Mouse (Mus musculus) lung, postnatal 4 days (tissue): ENCODE measurements around the gene Ntrk2.

Experiments used
- DNase-seq, 2 experiments: peaks; one replicate each; pipeline ENCODE4 v3.0.0; 2021

Ntrk2 gene

DNA sequence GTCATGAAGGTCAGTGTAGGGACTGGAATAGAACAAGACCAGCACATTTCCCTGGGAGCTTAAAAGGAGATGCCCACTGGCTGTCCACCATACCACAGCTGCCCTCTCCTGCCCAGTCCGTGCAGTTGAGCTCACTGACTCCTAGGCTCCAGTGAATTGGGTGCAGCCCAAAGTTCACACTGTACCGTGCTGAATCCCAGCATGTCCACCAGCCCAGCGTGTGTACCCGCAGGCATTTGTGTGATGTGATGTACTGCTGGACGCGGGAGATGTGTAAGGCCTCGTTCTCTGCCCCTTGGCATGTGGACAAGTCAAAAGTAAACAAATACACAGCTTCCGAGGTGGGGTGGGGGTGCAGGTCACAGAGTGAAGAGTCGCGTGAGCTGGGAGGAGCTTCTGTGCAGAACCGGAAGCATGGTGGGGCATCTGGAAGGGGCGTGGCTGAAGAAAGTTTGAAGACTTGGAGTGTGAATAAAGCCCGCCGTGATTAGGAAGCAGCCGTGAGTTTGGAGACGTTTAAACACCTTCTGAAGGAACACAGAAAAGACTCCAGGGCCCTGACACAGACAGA, 121.4 kb downstream of the Ntrk2 start:
- peak; percentile 9 to 38 for DNase-seq

DNA sequence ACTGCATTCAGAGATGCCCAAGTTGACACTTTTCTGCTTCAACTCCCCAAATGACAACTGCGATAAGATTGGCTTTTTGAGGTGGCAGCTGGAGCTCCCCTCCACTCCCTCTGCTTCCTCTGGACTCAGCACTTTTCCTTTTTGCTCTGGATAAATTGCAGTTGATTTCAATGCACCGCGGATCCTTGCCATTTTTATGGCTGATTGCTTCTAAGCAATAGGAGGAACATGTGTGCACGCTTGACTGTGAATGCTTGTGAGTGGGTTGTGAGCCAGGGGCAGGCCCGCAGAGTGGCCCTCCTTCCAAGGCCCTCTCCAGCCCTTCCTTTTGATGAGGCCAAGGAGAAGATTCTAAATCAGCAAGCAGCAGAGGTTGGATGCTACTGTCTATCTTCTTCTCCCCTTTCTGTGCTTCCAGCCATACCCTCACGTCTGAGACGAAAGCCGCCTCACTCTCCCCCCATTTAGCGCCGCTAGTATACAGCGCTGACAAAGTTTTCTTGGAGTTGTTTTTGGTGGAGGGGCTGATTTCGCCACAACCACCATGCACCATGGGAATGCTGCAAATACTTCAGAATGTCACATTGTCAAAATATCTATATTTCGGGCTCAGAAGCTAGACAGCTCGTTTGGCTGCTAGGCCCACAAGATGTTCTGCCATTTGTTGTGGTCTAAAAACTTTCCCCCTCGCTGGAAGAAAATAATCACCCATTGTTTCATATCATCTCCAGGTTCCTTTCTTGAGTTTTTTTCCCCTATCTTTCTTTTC, 122.5 kb downstream of the Ntrk2 start:
- no peak for DNase-seq

DNA sequence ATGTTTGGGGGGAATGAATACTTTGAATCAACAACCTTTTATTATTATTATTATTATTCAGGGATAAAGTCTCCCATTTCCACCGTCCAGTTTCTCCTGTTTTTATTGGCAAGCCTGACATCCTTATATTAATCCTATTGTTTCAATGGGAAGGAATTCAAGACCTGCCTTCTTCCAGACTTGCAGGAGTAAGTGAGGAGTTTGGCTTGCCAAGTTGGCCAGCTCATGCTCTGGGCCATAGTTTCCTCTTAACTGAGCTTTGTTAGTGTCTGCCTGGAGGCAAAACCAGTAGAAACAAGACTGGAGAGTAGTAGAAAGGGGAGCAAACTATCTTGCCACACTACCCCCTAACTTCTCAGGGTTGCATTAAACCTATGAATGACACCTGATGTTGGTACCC, 123.8 kb downstream of the Ntrk2 start:
- DNase-seq: no peak

DNA sequence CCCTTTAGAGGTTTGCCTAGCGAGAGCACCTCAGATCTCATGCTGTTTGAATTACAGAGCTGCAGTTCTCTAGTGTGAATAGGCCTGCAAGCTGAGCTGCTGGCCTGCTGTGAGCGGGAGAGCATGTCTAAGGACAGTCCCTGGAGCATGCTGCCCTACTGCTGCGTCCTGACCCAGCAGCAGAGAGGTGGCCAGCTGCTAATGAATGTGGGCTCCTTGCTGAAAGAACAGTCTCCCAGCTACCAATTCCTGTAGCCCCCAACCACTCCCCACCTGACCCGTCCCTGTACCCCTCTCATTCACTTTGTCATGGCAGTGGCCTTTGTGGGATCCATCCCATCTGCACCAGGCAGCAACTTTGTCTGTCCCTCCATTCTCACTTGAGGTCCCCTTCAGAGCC, 126.8 kb downstream of the Ntrk2 start:
- DNase-seq: no peak

DNA sequence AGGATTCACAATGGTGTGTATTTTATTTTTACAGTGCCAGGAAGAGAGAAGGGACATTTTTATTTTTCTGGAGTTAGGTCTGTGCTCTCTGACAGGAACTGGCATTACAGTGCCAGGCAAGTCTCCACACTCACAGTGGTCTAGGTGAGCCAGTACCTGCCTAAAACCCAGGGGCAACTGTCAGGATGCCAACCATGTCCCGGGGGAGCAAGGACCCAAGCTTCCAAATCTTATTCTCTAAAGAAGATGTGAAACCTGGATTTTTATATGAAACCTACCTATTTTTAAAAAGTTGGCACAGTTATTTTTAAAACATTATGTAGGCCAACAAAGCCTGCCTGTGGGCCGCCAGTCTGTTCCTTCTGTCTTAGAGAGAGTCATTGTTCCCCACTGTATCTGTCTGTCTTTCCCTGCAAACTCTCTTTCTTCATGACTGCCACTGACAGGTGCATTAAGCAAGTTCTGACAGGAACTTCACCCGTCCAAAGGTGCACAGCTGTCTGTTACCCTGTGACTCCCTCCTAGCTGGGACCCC, 128.3 kb downstream of the Ntrk2 start:
- DNase-seq: no peak

DNA sequence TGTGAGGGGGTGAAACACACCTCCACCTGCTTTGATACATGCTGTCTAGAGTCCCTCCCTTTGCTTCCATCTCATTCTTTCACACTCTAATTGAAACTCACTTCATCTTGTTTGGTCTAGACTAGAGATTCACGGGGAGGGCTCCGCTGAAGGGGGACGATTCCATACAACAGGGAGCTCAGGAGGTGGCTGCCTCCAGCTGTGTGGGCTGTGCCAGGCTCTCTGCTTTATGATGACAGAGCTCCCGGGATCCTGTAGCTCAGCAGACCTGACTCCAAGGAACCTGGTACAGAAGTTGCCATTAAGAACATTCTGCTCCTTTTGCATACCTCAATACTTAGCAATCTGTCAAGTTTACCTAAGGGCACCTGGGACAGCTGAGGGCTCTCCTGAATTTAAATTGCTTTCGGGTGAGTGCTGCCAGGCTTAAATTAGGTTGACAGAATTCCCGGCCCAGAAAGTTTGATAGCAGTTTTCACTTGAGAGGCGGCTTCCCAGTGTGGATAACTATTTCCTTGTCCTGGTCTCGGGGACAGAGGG, 129.7 kb downstream of the Ntrk2 start:
- DNase-seq: no peak

DNA sequence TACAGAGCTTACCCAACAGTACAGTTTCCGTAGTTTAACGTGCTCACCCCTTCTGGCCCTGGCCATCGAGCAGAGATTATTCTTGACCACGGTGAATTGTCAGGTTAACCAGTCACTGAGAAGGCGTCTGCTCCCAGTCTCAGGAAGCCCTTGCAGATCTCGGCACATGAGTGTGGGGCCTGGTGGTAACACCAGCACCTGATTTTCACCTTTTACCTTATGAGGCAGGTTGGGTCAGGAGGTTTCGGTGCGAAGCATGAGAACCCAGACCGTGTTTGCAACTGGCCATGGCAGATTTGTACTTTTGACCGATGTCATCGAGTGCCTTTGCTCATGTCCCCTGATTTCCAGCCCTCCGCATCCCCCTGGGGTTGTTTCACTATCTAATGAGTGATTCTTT, 131.5 kb downstream of the Ntrk2 start:
- no peak for DNase-seq

DNA sequence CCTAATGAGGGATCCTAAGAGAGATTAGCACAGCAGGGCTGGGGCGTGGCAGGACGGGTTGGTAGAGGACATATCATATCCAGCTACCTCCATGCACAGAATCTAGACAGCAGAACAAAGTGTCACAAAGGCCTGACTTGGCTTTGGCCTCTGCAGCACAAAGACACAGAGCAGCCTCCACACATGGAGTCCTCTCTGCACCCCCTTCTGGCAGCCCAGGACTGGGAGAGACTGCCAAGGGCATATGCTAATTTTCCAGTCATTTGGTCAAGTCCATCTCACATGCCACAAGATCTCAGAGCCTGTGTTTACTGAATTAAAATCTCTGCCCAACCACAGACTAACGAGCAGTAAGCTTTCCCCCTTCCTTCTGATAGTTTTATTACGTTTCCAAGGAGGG, 132.1 kb downstream of the Ntrk2 start:
- peak; percentile 27 to 60 for DNase-seq

DNA sequence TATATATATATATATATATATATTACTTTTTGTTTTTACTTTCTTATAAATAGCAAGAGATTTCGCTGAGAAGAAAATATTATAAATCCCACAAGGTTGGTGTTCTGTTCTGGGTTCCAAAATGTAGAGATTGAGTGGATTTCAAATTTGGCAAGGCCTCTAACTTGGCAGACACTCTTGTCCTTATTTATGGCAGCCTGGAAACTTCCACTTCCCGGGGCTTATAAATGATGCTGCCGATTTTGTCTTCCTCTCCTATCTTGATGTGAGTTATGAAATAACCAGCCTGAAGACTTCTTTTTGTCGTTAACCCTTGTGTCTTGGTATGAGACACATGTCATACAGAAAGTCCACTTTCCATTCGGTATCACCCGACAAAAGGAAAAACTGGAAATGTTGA, 133.8 kb downstream of the Ntrk2 start:
- DNase-seq: no peak

DNA sequence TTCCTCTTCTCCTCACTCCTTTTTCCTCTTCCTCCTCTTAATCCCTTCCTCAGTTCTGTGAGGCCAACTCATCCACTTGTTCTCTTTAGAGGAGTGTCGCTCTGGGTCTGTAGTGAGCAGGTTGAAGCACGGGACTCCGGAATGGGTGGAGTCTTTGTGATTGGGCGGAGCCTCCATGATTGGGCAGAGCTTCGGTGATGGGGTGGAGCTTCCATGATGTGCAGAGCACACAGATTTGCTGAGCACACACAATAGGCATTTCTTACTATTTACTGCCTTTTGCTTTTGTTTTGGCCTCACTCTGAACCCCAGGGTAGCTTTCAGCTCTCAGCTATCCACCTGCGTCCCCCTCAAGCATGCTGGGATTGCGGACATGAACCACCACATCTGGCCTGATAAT, 134.4 kb downstream of the Ntrk2 start:
- no peak for DNase-seq

DNA sequence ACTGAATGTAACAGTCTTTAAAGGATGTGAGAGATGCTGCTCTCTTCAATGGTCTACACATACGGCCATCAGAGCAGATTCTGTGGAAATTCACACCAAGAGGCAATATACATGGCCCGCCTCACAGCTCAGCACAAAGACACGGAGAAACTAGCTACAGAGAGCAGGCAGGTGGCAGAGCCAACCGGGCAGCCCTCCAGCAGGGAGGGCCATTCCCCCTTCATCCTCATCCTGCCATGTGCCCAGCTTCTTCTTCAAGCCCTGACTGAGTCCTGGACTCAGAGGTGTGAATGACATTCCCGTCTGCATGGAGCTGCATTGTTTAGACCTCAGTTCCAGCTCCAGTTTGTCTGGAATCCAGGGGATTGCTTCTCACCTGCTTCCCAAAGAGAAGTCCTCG, 139.4 kb downstream of the Ntrk2 start:
- no peak for DNase-seq

DNA sequence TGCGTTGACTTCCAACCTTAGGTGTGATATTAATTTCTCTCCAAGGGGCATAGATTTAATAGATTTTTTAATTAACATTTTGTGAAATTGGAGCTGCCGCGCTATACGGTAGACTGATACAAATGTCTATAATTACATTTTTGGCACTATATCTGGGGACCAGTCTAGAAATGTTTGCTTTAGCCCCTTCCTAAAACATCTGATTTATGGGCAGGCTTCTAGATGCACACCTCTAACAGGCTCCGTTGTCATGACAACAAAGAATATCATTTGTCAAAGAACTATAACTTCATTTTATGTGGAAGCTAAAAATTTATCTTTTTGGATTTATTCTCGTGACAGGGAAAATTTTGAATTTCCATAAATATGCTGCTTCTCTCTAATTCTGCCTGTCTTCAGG, 140.2 kb downstream of the Ntrk2 start:
- DNase-seq: no peak

DNA sequence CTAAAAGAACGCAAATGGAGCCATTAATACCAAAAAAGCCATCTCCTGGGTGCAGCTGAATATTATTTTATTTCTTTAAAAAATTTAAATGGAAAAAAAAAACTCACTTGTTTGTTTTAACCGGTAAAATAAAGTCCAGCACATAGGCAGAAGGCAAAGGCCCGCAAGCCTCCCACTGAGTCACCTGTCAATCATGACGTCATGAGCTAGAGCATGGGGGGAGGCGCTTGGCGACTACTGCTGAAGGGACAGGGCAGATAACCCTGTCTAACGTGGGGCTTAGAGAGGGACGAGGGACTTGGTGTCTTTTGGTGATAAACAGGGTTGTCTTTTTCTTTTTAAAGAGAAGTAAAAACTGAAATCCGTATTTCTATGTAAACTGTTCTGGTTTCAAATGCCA, 140.7 kb downstream of the Ntrk2 start:
- no peak for DNase-seq

DNA sequence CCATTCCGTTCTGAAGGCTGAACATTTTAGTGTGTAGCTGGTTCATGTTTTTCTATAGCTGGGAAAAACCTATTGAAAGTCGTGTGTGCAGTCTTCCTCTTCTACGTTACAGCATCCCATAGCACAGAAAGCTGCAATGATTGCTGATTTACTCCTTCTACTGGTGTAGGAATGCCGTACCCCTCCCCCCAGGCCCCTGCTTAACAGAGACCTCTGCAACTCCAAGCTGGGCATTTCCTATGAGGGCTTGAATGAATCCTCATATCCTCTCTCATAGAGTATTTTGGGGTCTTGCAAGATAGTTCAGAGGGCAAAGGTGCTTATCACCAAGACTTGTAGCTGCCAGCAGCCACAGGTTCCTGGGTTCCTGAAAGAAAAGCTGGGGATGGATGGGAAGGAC, 148.0 kb downstream of the Ntrk2 start:
- DNase-seq: no peak

DNA sequence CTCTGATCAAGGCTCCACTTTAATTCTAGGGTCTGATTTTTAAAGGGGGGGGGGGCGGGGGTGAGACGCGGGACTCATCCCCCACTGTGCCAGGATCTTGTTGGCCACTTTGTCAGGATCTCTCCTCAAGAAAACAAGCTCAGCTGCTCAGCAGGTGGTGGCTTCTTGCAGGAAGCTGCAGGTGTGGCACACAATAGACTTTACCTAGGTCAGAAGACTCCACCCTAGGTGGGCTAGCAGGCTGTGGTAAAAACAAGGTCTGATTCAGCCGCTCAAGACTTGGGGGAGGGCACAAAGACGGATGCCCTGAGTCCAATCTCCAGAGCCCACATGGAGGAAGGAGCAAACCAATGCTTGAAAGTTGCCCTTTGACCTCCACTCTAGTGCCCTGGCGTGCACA, 148.4 kb downstream of the Ntrk2 start:
- no peak for DNase-seq

DNA sequence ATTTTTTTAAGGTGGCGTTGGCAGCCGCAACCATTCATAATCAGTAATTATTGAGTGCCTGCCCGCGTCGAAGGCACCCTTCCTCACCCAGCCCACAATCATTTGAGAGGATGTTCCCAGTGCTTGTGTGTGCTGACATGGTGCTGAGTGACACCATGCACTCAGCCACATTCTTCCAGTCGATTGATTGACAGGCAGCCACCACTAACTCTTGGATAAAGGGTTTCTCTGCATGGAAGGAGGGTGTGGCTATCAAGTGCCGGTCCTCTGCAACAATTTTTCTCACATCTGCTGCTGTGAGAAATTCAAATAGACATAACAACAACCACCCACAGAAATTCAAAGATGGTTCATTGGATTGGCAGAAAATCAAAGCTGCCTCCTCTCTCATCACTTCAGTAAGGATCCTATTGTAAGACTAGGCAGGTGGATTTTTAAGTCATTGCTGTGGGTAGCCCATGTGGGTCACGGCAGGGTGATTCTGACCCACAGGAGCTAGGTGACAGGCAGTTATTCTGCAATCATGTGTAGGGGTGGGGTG, 148.9 kb downstream of the Ntrk2 start:
- DNase-seq: no peak

DNA sequence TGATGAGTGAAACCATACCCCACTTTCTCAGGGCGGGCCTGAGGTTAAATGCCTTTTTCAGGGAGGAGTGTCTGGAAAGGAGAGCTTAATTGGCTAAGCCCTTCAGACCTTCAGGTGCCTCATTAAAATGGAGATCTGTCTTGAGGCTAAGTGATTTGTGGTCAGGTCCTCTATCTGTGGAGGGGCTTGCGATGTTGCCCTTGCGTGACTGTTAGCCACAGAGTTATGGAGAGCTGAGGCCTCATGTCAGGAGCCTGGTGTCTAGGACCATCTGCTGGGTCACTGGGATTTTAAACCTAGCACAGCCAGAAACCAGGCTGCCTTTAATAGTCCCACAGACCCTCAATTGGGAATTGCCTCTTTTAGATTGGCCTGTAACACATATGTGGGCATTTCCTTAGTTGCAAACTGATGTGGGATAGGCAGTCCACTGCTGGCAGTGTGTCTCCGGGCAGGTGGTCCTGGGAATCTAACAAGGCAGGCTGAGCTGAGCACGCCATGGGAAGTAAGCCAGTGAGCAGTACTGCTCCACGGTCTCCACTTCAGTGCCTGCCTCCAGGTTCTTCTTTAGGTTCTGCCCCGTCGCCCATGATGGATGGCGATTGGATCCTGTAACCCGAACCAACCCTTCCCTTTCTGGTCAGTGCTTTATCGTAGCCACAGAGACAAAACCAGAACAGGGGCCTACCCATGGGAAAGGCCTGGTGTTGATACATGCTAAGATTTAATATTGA, 152.0 kb downstream of the Ntrk2 start:
- no peak for DNase-seq

DNA sequence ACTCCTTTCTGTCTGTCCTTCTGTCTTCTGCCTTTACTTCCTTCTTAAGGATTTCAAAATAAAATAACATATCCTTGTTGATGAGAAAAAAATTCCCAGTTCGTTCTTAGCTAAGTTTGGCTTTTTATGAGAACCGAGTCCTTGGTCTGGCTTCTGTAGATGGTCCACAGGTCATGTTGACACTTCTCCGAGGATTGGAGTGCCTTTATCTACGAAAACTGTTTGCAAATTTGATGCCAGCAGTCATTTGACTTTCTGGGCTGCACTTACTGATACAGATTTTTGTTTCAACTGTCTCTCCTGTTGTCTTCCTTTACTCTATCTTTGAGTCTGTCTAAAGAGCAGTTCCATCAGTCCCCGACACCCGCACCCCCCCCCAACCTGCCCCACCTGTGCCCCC, 154.0 kb downstream of the Ntrk2 start:
- no peak for DNase-seq

DNA sequence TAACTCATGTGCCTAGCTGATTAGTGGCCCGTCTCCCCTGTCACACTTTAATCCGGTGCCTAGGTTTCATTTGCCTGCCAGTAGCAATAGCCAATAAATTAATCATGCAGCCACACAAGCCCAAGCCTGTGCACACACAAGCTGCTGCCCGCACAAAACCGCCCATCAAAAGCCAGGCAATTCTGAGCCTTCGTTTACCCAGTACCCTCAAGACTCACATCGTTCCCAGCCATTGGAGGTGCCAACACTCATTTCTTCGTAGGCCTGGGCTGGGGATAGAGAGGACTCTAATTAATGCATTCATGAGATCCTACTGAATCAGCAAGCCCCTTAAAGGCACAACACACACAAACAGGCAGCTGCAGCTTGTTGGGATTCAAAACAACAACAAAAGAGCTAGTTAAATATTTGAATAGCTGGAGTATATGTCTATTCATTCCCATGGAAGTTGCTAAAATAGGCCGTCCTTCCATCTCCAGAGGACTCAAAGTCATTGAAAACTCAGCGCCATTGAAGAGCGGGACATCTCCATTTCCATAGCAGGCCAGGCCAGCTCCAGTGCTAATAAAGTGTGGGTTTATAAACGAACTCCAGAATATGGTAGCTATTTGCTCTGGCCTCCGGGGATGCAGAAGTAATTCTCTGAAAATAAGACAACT, 158.5 kb downstream of the Ntrk2 start:
- DNase-seq: no peak

DNA sequence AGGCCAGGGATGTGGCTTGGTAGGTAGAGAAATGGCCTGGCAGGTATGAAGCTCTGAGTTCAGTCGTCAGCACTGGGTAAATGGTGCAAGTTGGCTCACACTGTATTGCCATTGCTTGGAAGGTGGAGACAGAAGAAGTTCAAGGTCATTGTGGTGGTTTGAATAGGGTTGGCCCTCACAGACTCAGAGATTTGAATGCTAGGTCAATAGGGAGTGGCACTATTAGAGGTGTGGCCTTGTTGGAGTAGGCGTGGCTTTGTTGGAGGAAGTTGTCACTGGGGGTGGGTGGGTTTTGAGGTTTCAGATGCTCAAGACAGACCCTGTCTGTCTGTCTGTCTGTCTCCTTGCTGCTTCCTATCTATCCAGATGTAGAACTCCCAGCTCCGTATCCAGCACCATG, 159.5 kb downstream of the Ntrk2 start:
- no peak for DNase-seq

DNA sequence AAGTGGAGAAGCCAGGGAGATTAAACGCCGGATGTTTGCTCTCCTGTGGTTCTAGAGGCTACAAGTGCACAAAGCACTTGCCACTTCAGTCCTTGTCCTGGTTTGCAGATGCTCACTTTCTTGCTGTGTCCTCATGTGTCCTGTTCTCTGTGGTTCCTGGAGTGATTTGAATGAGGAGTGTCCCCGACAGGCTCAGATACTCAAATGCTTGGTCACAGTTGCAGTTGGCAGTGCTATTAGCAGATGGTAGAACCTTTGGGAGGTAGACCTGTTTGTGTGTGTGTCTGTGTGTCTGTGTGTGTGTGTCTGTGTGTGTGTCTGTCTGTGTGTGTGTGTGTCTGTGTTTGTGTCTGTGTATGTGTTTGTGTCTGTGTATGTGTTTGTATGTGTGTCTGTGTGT, 160.1 kb downstream of the Ntrk2 start:
- DNase-seq: no peak

DNA sequence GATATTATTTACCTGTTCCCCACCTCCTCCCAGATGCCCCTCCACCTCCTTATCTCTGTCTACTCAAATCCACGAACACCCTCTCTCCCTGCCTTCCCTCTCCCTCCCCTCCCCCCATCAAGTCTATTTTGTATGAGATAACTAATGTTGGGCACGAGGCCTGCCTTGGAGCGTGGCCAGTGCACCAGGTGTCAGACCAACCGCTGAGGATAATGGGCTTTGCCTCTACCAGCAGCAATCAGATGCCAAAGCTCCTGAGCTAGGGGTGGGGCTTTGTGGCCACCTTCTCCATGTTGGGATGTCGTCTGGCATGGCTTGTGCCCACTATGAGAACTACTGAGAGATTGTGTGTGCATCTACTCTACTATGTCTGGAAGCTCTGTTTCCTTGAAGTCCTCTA, 161.8 kb downstream of the Ntrk2 start:
- DNase-seq: no peak

DNA sequence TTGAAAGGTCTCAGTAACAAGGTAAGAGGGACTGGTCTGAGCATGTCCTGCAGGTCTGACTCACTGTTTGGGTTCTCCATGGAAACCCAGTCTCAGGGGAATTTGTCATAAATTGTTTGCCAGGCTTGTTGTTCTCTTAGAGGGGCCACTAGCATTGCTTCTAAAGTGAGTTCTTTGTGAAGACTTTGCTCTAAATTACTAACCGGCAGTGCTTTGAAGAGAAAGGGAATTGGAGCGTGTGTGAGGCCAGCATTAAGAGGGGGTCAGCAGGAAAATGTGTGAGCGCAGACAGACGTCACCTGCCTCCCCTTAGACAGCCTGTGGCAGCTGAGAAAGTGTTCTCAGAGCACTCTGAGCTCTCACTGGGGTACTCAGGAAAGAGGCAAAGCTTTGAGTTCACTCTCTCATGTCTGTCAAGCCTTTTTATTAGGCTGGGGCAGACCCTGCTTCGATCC, 165.1 kb downstream of the Ntrk2 start:
- no peak for DNase-seq
